Mouse (Mus musculus) liver, embryonic 12.5 days (tissue): ENCODE data around the gene Tarbp2. TPM values are rescaled to one million over a fixed set of nuclear protein-coding genes. Genes with fewer than 3 reads are reported as not detected.

Source experiments
- ATAC-seq: fragments of 200-750 bp; cut with Nextera tagmentation; 2 replicates; pipeline ENCODE4 v1.8.0; 2017; ENCODE audit warnings: moderate number of reproducible peaks, mild to moderate bottlenecking, moderate library complexity
- H3K27ac ChIP-seq: fragments of 300-500 bp; sonication (generic); 2 replicates; pipeline ENCODE4 v1.5.1; 2016; ENCODE audit warnings: mild to moderate bottlenecking
- H3K27me3 ChIP-seq: fragments of 300-500 bp; sonication (generic); replicated peaks from 2 replicates; pipeline ENCODE4 v1.6.1; 2016; ENCODE audit warnings: mild to moderate bottlenecking, moderate library complexity
- H3K36me3 ChIP-seq: fragments of 300-500 bp; sonication (generic); 2 replicates; pipeline ENCODE4 v1.6.1; 2016; ENCODE audit warnings: mild to moderate bottlenecking, moderate library complexity
- H3K4me1 ChIP-seq: fragments of 300-500 bp; sonication (generic); 2 replicates; pipeline ENCODE4 v1.6.1; 2016
- H3K4me2 ChIP-seq: fragments of 300-500 bp; sonication (generic); 2 replicates; pipeline ENCODE4 v1.6.1; 2016; ENCODE audit warnings: mild to moderate bottlenecking, moderate library complexity
- H3K4me3 ChIP-seq: fragments of 300-500 bp; sonication (generic); 2 replicates; pipeline ENCODE4 v1.5.1; 2016; ENCODE audit warnings: mild to moderate bottlenecking, moderate library complexity
- H3K9ac ChIP-seq: fragments of 300-500 bp; sonication (generic); 2 replicates; pipeline ENCODE4 v1.6.1; 2016; ENCODE audit warnings: mild to moderate bottlenecking, moderate library complexity
- H3K9me3 ChIP-seq: fragments of 300-500 bp; sonication (generic); replicated peaks from 2 replicates; pipeline ENCODE4 v1.6.1; 2016; ENCODE audit warnings: mild to moderate bottlenecking, moderate library complexity
- WGBS: fragments of 180-500 bp; shearing (Covaris S2); methylation state at CpG from one replicate; pipeline ENCODE4 v1.1.7; 2016; ENCODE audit not compliant: insufficient replicate concordance; 5-methylcytosine and 5-hydroxymethylcytosine counted together
- polyA plus RNA-seq: library from polyadenylated mRNA; unstranded; fragments of >200 nt; fragmentation: Nextera tagmentation; extraction: Ambion mirVana; gene quantifications from 2 replicates; pipeline ENCODE4 v1.2.1, GENCODE M21; 2016

The Tarbp2 gene
- polyA plus RNA-seq, 1 experiment from 2014 or later = 66.7 TPM

- Histone ChIP-seq H3K9ac (peak within 1 kb of the TSS; percentile 71), H3K4me1 (peaks cover 51% of the 10 kb centered on the region)
- under 1% methylated on average over 43 of the region's 43 CpGs for WGBS
Observed at GRCm38 (mm10) chr15:102516728-102517404, 1.1 kb upstream of the Tarbp2 start, which contains the start of gene Map3k12. Gene Map3k12, minus strand, starts transcription at chr15:102517064.

DNA sequence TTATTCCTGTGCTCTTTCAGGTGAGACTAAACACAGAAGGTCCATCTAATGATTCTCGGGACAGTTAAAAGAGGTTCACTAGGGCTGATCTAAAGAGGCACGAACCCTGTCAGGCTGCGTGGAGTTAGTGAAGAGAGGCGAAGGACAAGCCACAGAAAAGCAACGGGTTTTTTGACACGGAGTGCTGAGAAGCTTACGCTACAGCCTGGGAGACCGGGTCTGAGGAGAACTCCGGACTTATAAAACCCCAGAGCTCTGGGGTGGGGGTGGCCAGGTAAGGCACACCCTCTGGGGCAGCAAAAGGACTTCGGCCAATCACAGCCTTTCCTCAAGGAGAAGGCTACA is 389 bp upstream of the Tarbp2 start:
- peaks cover 48% of the 10 kb centered on the region for H3K4me1 ChIP-seq
- H3K4me2 ChIP-seq = peak overlapping the region; percentile 99

More at GRCm38 (mm10) chr15:102516728-102517404, 1.1 kb upstream of the Tarbp2 start, which contains the start of gene Map3k12:
- H3K4me3 ChIP-seq = peak within 1 kb of the TSS; percentile 76
- H3K27ac ChIP-seq = peak within 1 kb of the TSS; percentile 97
- peaks cover 14% of the 10 kb centered on the region for H3K36me3 ChIP-seq
- H3K4me2 ChIP-seq = peak within 1 kb of the TSS; percentile 99
- peaks cover 21% of the 10 kb centered on the region for H3K27me3 ChIP-seq
- no peaks in the 10 kb centered on the region for H3K9me3 ChIP-seq
- ATAC-seq = no peak

GRCm38 (mm10) chr15:102518859-102519201 is 838 bp downstream of the Tarbp2 start:
- Histone ChIP-seq H3K9ac (peak overlapping the region; percentile 89), H3K4me1 (peaks cover 48% of the 10 kb centered on the region), H3K27ac (peak overlapping the region; percentile 97), H3K36me3 (peaks cover 31% of the 10 kb centered on the region), H3K4me3 (peak overlapping the region; percentile 76), H3K27me3 (peaks cover 10% of the 10 kb centered on the region; the same call in 1 of the 2 replicates), H3K4me2 (peak overlapping the region; percentile 99), H3K9me3 (no peaks in the 10 kb centered on the region)
- 7% methylated on average over 9 of the region's 9 CpGs for WGBS
- no peak for ATAC-seq

More for the DNA sequence above, 389 bp upstream of the Tarbp2 start:
- Histone ChIP-seq H3K27ac (peak overlapping the region; percentile 82), H3K9me3 (no peaks in the 10 kb centered on the region), H3K27me3 (peaks cover 14% of the 10 kb centered on the region), H3K9ac (peak overlapping the region; percentile 71), H3K36me3 (peaks cover 21% of the 10 kb centered on the region), H3K4me3 (peak overlapping the region; percentile 76)
- no peak for ATAC-seq
- under 1% methylated on average over 10 of the region's 10 CpGs for WGBS

GRCm38 (mm10) chr15:102519211-102520141 is 1.5 kb downstream of the Tarbp2 start:
- peak overlapping the region; percentile 76 for H3K4me3 ChIP-seq
- peak overlapping the region; percentile 89 for H3K9ac ChIP-seq
- no peak for ATAC-seq

DNA sequence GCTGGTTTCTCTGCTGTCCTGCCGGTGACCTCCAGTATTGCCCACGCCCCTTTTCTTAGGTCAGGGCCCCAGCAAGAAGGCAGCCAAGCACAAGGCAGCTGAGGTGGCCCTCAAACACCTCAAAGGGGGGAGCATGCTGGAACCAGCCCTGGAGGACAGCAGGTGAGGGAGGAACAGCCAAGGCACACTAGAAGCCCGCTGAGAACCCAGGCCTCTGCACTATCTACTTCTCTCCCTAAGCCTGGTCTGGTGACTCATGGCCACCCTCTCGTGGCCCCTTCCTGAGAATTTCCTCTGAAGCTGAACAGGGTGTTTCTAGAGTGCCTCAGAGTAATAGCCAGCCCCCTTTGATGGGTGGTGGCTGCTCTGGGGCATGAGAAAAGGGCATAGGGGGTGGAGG is 2.4 kb downstream of the Tarbp2 start:
- ATAC-seq = no peak
- peak overlapping the region; percentile 97 for H3K27ac ChIP-seq
- H3K4me1 ChIP-seq = peaks cover 48% of the 10 kb centered on the region
- H3K9ac ChIP-seq = peak overlapping the region; percentile 89
- 35% methylated on average over 4 of the region's 4 CpGs for WGBS
- H3K27me3 ChIP-seq = peaks cover 9% of the 10 kb centered on the region; the same call in 1 of the 2 replicates
- H3K36me3 ChIP-seq = peaks cover 40% of the 10 kb centered on the region
- H3K4me2 ChIP-seq = peak overlapping the region; percentile 99
- H3K9me3 ChIP-seq = no peaks in the 10 kb centered on the region
- H3K4me3 ChIP-seq = no peak overlapping the region

More at GRCm38 (mm10) chr15:102519211-102520141, 1.5 kb downstream of the Tarbp2 start:
- Histone ChIP-seq H3K9me3 (no peaks in the 10 kb centered on the region), H3K27me3 (peaks cover 10% of the 10 kb centered on the region; the same call in 1 of the 2 replicates), H3K4me1 (peaks cover 48% of the 10 kb centered on the region), H3K4me2 (peak overlapping the region; percentile 99), H3K36me3 (peaks cover 37% of the 10 kb centered on the region), H3K27ac (peak overlapping the region; percentile 97)
- 31% methylated on average over 17 of the region's 17 CpGs for WGBS

DNA sequence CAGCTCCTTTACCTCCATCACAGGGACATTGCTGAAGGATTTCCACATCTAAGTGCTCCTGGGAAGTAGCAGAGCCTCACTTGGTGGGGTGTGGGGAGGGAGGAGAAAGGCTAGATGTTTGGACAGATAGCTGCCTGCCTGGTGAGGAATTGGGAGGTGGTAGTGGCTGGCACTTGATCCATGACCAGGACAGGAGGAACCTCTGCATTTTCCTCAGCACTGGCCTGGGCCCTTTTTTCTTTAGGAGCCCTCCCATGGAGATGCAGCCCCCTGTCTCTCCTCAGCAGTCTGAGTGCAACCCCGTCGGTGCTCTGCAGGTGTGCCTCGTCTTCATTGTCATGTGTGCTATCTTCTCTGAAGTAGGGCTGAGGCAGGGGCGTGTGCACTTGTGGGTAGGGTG is 3.5 kb downstream of the Tarbp2 start:
- ATAC-seq = no peak
- H3K9me3 ChIP-seq = no peaks in the 10 kb centered on the region
- H3K4me2 ChIP-seq = no peak overlapping the region
- H3K9ac ChIP-seq = no peak overlapping the region
- peaks cover 40% of the 10 kb centered on the region for H3K36me3 ChIP-seq
- peaks cover 39% of the 10 kb centered on the region for H3K4me1 ChIP-seq
- H3K4me3 ChIP-seq = no peak overlapping the region
- no peaks in the 10 kb centered on the region for H3K27me3 ChIP-seq
- H3K27ac ChIP-seq = peak overlapping the region; percentile 39; the same call in 1 of the 2 replicates
- 58% methylated on average over 4 of the region's 4 CpGs for WGBS

DNA sequence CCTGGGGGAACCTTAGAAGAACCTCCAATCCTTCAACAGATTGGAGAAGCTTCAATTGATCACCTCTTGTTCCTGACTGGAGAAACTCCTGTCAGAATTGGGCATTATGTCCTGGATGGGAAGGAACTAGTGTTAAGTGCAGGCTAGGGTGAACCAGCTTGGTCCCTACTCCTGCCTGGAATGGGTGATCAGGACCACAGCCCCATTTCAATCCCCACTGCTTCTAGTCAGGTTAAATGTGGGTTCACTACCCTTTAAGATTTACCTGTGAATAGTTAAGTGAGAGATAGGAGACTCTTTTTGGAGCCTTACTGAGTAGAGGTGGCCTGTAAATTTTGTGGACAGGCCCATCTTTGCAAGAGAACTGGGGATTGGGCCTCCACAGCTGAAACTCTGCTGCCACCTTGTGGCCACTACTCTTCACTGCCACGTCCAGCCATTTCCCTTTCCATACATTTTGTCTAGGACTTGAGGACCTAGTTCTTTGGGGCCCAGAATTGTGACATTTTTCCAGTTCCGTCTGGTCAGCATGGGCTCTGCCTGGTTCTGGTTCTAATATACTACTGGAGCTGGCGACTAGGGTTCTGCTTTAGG is 7.0 kb downstream of the Tarbp2 start, which contains the start of gene Npff:
TSS of gene Npff (minus strand) at position 51 of the 594 bp plus-strand sequence.
- H3K4me2 ChIP-seq = no peak within 1 kb of the TSS
- H3K36me3 ChIP-seq = peaks cover 66% of the 10 kb centered on the region
- H3K4me3 ChIP-seq = no peak within 1 kb of the TSS
- H3K27me3 ChIP-seq = no peaks in the 10 kb centered on the region
- no peak within 1 kb of the TSS for H3K27ac ChIP-seq
- WGBS = 7% methylated on average over 3 of the region's 3 CpGs
- ATAC-seq = no peak
- H3K9me3 ChIP-seq = no peaks in the 10 kb centered on the region
- H3K4me1 ChIP-seq = peaks cover 18% of the 10 kb centered on the region
- no peak within 1 kb of the TSS for H3K9ac ChIP-seq

DNA sequence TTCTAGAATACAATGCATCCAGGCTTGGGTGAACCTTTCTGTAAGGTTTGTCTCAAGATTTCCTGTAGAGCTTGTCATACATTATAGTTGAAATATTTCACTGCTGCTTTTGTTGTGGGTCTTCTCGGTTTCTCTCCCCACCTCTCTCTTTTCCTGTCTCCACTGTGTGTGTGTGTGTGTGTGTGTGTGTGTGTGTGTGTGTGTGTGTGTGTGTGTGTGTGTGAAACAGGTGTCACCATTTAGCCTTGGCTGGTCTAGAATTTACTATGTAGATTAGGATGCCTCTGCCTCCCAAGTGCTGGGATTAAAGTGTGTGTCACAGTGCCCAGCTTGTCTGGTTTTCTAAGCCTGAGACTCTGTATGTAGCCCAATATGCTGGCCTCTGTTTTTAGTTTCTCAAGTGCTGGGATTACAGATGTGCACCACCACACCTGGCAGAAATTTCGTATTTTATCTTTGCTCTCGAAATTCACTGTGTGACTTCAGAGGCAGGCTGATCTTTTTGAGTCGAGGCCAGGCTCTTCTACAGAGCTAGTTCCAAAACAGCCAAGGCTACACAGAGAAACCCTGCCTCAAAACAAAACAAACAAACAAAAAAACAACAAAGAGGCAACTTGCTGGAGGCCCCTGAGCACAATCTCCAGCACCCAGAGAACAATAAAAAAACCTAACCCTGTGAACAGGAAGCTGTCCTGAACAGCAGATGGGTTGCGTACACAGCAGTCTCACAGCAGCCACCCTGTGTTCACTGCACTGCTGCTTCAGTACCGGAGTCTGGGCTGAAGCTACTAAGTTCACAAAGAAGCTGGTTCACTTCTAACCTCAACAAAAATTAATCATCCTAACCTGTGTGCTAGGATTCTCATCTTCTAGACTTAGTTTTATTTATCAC is 8.4 kb downstream of the Tarbp2 start:
- Histone ChIP-seq H3K36me3 (peaks cover 70% of the 10 kb centered on the region), H3K4me3 (no peak overlapping the region), H3K4me1 (peaks cover 4% of the 10 kb centered on the region), H3K9ac (no peak overlapping the region), H3K27me3 (no peaks in the 10 kb centered on the region), H3K4me2 (no peak overlapping the region), H3K27ac (no peak overlapping the region), H3K9me3 (no peaks in the 10 kb centered on the region)
- no peak for ATAC-seq
- 71% methylated on average over 6 of the region's 6 CpGs for WGBS

DNA sequence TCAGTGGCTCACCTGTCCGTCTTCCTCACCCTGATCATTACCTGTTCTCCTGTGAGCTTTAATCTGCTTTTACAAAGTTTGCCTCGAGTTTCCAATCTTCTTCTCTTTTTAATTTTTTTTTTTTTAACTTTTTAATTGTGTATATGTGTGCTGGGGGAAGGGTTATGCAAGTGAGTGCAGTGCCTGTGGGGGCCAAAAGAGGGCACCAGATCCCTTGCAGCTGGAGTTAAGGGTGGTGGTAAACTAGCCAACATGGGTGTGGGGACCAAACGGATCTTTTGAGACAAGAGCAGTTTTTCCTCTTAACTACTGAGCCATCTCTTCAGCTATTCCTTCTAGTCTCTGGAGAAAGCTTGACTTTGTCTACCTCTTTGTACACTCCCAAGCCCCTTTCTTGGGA is 9.9 kb downstream of the Tarbp2 start:
- no peak overlapping the region for H3K4me2 ChIP-seq
- 64% methylated on average over 3 of the region's 3 CpGs for WGBS
- peaks cover 65% of the 10 kb centered on the region for H3K36me3 ChIP-seq
- no peak overlapping the region for H3K9ac ChIP-seq
- no peak overlapping the region for H3K4me3 ChIP-seq
- no peak overlapping the region for H3K27ac ChIP-seq
- H3K9me3 ChIP-seq = no peaks in the 10 kb centered on the region
- H3K27me3 ChIP-seq = no peaks in the 10 kb centered on the region
- H3K4me1 ChIP-seq = no peaks in the 10 kb centered on the region
- no peak for ATAC-seq

DNA sequence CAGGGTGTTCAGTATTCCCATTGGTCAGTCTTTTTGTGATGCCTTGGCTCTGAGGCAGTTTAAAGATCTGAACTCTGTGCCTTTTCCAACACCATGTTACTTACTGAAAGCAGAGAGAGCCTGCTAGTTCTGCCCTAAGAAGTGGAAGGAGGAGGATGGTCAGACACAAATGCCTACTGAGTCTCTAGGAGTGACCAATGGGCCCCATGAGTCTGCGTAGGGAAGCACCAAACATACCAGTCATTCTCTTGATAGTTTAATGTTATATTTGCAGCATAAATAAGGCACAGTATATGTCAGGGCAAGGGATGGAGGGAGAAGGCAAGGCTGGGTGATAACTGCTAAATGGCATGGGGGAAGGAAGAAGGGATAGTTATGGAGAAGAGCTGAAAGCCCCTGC is 10.4 kb downstream of the Tarbp2 start:
- H3K27ac ChIP-seq = no peak overlapping the region
- no peaks in the 10 kb centered on the region for H3K27me3 ChIP-seq
- H3K36me3 ChIP-seq = peaks cover 68% of the 10 kb centered on the region
- H3K4me2 ChIP-seq = no peak overlapping the region
- no peak for ATAC-seq
- no peak overlapping the region for H3K9ac ChIP-seq
- H3K4me3 ChIP-seq = no peak overlapping the region
- WGBS = 81% methylated on average over 1 of the region's 1 CpGs
- H3K4me1 ChIP-seq = no peaks in the 10 kb centered on the region
- H3K9me3 ChIP-seq = no peaks in the 10 kb centered on the region

- H3K4me2 ChIP-seq = no peak overlapping the region
- H3K36me3 ChIP-seq = peaks cover 73% of the 10 kb centered on the region
- 63% methylated on average over 4 of the region's 4 CpGs for WGBS
- H3K9me3 ChIP-seq = no peaks in the 10 kb centered on the region
- H3K27ac ChIP-seq = no peak overlapping the region
- no peak overlapping the region for H3K9ac ChIP-seq
- ATAC-seq = no peak
- H3K4me3 ChIP-seq = no peak overlapping the region
- H3K4me1 ChIP-seq = no peaks in the 10 kb centered on the region
- H3K27me3 ChIP-seq = no peaks in the 10 kb centered on the region
Observed at GRCm38 (mm10) chr15:102530566-102530965, 12.6 kb downstream of the Tarbp2 start.
